Mouse (Mus musculus) kidney, adult 18-20 months (tissue): ENCODE measurements around the gene Gm32717.
"Not testable (repeated sequence)": the region's sequence is repeated elsewhere in the genome, so short reads cannot be mapped to it uniquely, and the experiment has no call there.

Experiments used
- DNase-seq: peaks from one replicate; pipeline ENCODE4 v3.0.0; 2021

The Gm32717 gene

DNA sequence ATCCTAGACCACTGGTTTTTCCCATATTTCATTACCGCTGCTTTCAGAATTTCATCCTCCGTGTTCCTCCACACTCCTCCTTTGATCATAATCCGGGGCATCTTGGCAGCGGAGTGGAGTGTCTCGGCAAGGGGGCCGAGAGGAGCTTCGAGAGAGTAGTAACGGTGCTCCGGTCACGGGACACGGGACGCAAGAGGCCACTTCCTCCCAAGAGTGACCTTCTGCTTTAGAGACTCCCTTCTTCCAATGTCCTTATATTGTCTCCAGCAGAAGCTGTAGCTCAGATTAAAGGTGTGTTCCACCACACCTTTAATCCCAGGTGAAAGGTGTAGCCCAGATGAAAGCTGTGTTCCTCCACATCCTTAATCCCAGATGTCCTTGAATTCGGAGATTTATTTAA, at the start of gene Gm32717:
Gene Gm32717 (minus strand): TSS at position 101 of the 400 bp plus-strand sequence.
- DNase-seq: not testable (repeated sequence)

DNA sequence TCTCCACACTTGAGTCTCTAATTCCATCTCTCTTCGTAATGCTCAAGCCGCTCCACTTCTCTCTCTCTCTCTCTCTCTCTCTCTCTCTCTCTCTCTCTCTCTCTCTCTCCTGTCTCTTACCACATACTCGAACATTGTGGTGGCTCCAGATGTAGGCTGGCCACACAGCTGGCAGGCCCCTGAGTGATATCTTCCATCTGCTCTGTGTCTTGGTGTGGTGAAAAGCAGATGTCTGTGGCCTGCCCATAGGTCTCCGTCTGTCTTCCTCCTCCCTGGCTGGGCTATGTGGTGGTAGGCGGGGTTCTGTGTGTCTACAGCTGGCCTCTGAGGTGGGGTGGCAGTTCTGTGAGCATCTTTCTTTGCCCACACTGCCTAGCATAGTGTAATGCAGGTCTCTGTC, 42.4 kb upstream of the Gm32717 start:
- DNase-seq: not testable (repeated sequence)

DNA sequence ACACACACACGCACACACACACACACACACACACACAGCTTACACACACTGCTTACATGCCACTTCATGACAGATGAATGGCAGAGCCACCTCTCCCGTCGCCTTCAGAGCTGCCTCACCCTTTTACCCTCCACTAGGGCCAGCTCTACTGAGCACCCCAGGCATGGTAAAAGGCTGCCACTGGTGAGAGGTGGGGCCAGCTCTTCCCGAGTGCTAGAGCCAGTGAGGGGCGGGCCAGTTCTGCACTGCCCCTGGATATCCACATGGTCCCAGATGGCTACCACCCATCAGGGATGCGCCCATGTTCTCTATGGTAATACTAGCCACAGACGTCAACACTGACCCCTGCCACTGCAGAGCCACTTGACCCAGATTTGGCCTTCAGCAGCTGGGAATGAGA, 42.0 kb upstream of the Gm32717 start:
- DNase-seq: not testable (repeated sequence)

DNA sequence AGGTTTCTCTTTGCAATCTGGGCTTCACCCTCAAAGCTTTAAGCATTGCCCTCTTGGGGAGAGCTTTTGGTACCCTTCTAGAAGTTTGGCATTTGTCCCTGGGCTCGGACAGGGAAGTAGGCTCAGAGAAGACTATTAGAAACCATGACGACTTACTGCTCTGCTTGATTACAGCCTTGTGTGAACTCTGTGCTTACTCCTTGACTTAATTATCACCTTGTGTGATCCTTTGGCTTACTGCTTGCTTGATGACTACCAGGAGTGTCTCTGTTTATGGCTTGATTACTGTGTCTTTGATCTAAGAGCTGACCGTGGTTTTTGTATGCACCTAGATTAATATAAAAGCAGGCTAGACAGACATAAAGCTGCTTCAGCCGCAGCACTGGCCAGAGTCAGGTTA, 37.5 kb upstream of the Gm32717 start:
- DNase-seq: not testable (repeated sequence)

DNA sequence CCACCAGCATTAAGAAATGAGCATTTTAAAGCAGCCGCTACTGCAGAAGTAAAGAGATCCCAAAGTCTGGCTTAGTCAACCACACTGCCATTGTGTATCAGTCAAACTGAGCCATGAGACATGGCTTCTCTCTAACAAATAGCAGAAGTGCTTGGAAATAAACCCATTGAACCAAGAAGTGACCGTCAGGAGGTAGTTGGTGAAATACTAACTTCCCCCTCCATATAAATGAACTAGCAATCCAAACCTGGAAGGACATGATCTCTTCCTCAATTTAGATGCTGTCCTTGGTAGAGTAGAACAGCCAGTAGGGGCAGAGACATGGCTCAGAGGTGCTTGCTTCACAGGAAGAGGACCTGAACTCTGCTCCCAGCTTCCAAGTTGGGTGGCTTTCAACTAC, 30.8 kb upstream of the Gm32717 start:
- DNase-seq: not testable (repeated sequence)

DNA sequence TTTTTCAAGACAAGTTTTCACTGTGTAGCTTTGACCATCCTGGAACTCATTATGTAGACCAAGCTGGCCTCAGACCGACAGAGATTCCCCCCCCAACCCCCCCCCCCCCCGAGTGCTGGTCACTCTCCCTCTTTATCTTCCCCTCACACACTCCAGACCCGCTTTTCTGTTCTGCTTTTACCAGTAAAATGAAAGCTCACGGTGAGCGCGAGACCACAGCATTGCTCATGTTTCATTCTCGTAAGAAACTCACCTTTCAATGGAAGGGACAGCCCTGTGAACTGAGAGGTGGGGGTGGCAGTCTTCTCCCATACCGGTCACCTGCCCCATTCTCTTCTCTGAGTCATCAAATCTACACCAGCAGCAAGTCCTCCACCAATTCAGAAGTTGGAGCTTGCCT, 28.2 kb upstream of the Gm32717 start:
- not testable (repeated sequence) for DNase-seq

DNA sequence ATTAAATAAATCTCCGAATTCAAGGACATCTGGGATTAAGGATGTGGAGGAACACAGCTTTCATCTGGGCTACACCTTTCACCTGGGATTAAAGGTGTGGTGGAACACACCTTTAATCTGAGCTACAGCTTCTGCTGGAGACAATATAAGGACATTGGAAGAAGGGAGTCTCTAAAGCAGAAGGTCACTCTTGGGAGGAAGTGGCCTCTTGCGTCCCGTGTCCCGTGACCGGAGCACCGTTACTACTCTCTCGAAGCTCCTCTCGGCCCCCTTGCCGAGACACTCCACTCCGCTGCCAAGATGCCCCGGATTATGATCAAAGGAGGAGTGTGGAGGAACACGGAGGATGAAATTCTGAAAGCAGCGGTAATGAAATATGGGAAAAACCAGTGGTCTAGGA, 17.8 kb upstream of the Gm32717 start, which contains the start of gene Gm32802:
Gene Gm32802 (plus strand): TSS at position 301 of the 400 bp plus-strand sequence.
- not testable (repeated sequence) for DNase-seq

DNA sequence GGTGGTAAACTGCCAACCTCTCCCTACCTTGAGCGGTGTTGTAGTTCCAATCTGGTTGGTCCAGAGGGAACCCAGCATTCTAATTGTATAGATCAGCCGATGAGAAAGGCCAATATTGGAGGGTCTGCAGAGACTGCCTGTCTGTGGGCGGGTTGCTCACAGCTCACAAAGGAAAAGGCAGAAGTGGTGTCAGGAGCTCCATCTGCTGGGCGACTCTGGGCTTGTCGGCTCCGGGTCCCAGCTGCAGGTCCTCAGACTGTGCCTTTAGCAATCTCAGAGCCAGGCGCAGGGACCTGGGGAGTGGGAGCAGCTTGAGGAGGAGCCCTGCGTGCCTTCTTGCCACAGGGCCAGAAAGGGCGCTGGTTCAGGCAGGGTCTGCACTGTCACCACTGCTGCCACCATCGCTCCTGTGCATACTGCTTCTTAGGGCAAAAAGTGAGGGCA, 10.3 kb upstream of the Gm32717 start:
- no peak for DNase-seq

DNA sequence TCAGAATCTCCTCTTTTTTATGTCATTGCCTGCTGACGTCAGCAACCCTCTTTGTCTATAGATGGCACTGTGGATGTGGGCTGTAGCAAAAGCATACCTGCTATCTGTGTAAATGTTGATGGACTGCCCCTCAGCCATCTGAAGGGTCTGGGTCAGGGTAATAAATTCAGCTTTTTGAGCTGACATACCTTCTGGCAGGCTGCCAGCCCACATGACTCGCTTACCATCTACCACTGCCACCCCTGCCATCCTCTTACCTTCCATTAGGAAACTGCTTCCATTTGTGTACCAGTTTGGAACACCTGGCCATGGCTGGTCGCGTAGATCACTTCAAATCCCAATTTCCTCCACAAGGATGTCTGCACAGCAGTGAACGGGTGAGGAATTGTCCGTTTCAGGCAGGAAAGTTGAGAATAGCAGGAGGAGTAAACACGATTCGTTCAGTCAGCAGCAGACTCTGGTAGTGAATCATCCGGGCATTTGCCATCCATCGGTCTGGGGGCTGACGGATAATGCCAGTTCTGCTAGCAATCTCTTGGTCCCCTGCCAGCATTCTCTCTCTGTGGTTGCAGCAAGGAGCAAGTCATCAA, 8.5 kb upstream of the Gm32717 start:
- not testable (repeated sequence) for DNase-seq

DNA sequence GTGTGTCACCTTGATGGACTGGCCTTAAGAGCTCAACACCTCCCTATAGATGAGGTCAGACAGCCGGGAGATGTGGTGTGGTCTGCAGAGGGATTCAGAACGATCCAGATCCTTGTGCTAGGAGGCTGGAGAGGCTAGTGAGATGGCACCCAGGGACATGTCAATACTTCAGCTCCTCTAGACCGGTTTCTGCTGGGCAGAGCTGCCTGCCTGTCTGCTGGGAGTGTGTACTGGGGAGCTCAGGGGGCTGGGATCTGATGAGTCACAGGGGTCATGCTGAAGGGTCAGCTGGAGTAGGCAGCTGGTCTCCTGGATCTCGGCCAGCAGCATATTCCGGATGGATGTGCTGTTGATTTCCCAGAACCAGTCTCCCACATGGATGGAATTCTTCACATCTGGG, 8.0 kb downstream of the Gm32717 start:
- not testable (repeated sequence) for DNase-seq

DNA sequence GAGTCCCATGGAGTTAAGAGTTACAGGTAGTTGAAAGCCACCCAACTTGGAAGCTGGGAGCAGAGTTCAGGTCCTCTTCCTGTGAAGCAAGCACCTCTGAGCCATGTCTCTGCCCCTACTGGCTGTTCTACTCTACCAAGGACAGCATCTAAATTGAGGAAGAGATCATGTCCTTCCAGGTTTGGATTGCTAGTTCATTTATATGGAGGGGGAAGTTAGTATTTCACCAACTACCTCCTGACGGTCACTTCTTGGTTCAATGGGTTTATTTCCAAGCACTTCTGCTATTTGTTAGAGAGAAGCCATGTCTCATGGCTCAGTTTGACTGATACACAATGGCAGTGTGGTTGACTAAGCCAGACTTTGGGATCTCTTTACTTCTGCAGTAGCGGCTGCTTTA, 13.0 kb downstream of the Gm32717 start:
- DNase-seq: not testable (repeated sequence)

DNA sequence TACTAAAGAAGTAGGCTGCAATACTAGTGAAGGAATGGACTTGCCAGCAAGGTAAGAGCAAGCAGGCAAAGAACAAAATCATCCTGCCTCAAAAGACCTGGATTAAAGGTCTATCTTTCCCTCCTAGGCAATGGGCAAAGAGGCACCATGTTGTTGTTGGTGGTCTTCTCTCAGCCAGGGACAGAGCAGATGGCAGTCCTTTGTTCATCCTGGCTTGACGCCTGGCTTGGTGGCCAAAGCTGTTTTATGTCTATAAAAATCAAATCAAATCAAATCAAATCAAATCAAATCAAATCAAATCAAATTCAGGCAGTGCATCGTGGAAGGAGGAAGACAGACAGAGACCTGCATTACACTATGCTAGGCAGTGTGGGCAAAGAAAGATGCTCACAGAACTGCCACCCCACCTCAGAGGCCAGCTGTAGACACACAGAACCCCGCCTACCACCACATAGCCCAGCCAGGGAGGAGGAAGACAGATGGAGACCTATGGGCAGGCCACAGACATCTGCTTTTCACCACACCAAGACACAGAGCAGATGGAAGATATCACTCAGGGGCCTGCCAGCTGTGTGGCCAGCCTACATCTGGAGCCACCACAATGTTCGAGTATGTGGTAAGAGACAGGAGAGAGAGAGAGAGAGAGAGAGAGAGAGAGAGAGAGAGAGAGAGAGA, 24.7 kb downstream of the Gm32717 start:
- DNase-seq: not testable (repeated sequence)

DNA sequence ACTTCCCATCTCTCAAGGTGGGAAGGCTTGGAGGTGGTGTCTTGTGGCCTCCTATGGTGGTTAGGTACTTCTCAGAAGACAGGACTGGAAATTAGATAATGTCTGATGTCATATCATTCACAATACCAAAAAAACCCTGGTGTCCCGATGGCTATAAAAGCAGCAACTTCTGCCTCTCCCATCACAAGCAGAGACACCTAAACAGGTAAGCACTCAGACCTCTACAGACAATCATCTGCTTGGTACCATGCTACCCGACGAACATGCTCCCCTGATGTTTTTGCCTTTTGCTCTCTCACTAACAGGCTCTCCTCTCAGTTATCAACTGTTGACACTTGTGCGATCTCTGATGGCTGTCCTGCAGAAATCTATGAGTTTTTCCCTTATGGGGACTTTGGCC, 35.9 kb downstream of the Gm32717 start, which contains the start of gene Il22:
Gene Il22 (plus strand): TSS at position 301 of the 400 bp plus-strand sequence.
- no peak for DNase-seq

DNA sequence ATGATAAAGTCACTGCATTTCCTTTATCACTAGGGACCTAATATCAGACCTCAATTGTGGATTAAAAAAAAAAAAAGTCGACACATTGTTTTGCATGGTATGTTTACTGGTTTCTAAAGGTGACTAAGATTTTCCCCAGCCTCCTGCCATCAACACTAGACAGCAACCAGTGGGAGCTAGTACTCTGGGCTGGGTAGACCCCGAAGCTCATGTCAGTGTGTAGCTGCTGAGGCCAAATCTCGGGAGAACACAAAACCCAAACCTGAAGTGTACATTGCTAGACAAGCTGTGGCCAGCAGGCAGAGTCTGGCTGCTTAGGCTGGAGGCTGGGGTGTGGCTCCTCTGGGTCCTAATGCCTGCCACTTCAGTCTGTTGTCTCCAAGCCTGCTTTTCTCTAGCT, 45.4 kb downstream of the Gm32717 start:
- not testable (repeated sequence) for DNase-seq
